Mouse (Mus musculus) liver, embryonic 16.5 days (tissue): ENCODE measurements around the gene E030018B13Rik. TPM values are rescaled to one million over a fixed set of nuclear protein-coding genes. Genes with fewer than 3 reads are reported as not detected.

Experiments used
- ATAC-seq: fragments of 200-750 bp; cut with Nextera tagmentation; 2 replicates; pipeline ENCODE4 v1.8.0; 2017; ENCODE audit warnings: low read depth, mild to moderate bottlenecking, moderate number of reproducible peaks, moderate library complexity
- H3K27ac ChIP-seq: fragments of 300-500 bp; sonication (generic); 2 replicates; pipeline ENCODE4 v1.5.1; 2014; ENCODE audit warnings: mild to moderate bottlenecking, low read length
- H3K27me3 ChIP-seq: fragments of 300-500 bp; sonication (generic); 2 replicates; pipeline ENCODE4 v1.6.1; 2014; ENCODE audit warnings: low read depth, low read length, mixed read lengths; ENCODE audit not compliant: control insufficient read depth, insufficient read depth
- H3K36me3 ChIP-seq: fragments of 300-500 bp; sonication (generic); 2 replicates; pipeline ENCODE4 v1.6.1; 2014; ENCODE audit warnings: mild to moderate bottlenecking; ENCODE audit not compliant: control insufficient read depth, insufficient read depth
- H3K4me1 ChIP-seq: fragments of 300-500 bp; sonication (generic); 2 replicates; pipeline ENCODE4 v1.6.1; 2014; ENCODE audit warnings: low read depth, low read length, mixed read lengths; ENCODE audit not compliant: control insufficient read depth
- H3K4me2 ChIP-seq: fragments of 300-500 bp; sonication (generic); 2 replicates; pipeline ENCODE4 v1.6.1; 2014; ENCODE audit warnings: low read depth, low read length, mixed read lengths
- H3K4me3 ChIP-seq: fragments of 300-500 bp; sonication (generic); 2 replicates; pipeline ENCODE4 v1.5.1; 2014; ENCODE audit warnings: low read depth, mild to moderate bottlenecking, low read length
- H3K9ac ChIP-seq: fragments of 300-500 bp; sonication (generic); 2 replicates; pipeline ENCODE4 v1.6.1; 2014; ENCODE audit warnings: low read depth, low read length
- H3K9me3 ChIP-seq: fragments of 300-500 bp; sonication (generic); replicated peaks from 2 replicates; pipeline ENCODE4 v1.6.1; 2016; ENCODE audit warnings: low read length; ENCODE audit not compliant: control insufficient read depth
- WGBS: fragments of 180-500 bp; shearing (Covaris S2); extraction: QIAGEN DNeasy Blood & Tissue Kit; methylation state at CpG from one replicate; pipeline ENCODE4 v1.1.7; 2014; ENCODE audit not compliant: insufficient replicate concordance; 5-methylcytosine and 5-hydroxymethylcytosine counted together
- polyA plus RNA-seq: library from polyadenylated mRNA; unstranded; fragments of >200 nt; fragmentation: Nextera tagmentation; extraction: Ambion mirVana; gene quantifications from 2 replicates; pipeline ENCODE4 v1.2.1, GENCODE M21; 2015

Gene E030018B13Rik
- polyA plus RNA-seq, 1 experiment from 2014 or later, result not detected

DNA sequence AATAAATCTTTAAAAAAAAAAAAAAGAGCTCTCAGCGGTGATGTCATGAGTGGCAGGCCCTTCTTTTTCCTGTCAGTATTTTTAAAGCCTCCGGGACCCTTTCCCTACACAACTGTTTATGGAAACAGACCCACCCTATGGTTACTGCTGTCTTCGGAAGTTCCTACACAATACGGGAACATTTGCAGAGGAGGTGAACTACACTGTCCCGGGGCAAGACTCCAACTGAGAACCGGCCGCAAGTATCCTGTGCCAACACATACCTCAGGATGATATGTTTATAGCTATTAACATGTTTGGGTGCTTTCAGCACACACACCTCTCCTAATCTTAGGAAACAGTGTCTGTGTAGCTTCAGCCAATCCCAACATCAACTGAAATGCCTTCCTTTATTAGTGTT is 31.6 kb upstream of the E030018B13Rik start:
- Histone ChIP-seq H3K4me1 (no peaks in the 10 kb centered on the region), H3K27me3 (no peaks in the 10 kb centered on the region), H3K36me3 (peaks cover 2% of the 10 kb centered on the region; the same call in 1 of the 2 replicates), H3K9ac (no peak overlapping the region), H3K4me2 (no peak overlapping the region), H3K4me3 (no peak overlapping the region), H3K27ac (no peak overlapping the region), H3K9me3 (no peaks in the 10 kb centered on the region)
- 79% methylated on average over 7 of the region's 7 CpGs for WGBS
- no peak for ATAC-seq

DNA sequence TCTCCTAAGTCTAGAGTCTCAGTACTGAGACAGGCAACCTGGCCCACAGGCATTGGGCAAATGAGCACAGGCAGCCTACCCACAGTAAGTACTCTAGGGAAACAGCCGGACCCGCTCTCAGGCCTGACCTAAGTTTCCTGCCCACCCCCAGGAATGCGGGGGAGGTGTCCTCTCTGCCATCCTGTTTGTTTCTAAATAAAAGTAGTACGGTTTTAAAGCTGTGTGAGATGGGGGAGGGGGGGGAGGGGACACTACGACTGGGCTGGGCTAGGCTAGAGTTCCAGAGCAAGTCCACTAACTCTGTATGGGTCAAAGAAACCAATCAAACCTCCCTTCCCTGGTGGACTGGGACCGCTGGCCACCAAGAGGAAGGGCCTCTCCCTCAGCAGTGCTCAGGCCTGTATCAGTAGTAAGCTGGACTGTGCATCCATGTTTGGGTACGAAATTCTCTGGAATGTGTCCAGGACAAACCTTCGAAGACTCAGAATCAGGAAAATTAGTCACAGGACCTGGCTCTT is 29.6 kb upstream of the E030018B13Rik start:
- H3K27ac ChIP-seq, result no peak overlapping the region
- no peak overlapping the region for H3K4me3 ChIP-seq
- no peak overlapping the region for H3K4me2 ChIP-seq
- ATAC-seq, result peak; percentile 27; the same call in 1 of the 2 replicates
- no peak overlapping the region for H3K9ac ChIP-seq
- WGBS, result 57% methylated on average over 8 of the region's 8 CpGs
- H3K36me3 ChIP-seq, result peaks cover 6% of the 10 kb centered on the region; the same call in 1 of the 2 replicates
- no peaks in the 10 kb centered on the region for H3K4me1 ChIP-seq
- H3K9me3 ChIP-seq, result no peaks in the 10 kb centered on the region
- no peaks in the 10 kb centered on the region for H3K27me3 ChIP-seq

DNA sequence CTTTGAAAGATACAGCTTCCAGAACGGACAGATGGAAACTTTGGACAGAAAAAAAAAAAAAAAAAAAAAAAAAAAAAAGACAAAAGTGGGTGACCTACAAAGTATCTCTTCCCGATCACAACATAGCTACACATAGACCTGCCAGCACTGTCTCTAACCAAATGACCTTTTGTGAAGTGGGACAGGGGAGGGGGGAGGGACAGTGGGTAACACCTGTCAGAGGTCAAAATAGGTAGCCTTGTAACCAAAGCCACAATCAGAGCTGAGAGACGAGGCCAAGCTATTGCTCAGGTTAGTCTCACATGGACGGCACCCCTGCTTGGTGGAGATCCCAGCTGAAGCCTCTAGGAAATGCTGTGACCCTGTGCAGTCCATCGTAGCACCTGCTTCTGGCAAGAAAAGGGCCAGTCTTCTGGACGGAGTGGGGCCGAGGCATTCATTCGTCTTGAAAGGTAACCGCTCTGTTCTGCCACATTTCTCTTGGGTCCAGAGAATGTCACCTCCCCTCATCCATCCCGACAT is 29.0 kb upstream of the E030018B13Rik start:
- Histone ChIP-seq H3K4me1 (no peaks in the 10 kb centered on the region), H3K4me2 (no peak overlapping the region), H3K27me3 (no peaks in the 10 kb centered on the region), H3K27ac (no peak overlapping the region), H3K4me3 (no peak overlapping the region), H3K9me3 (no peaks in the 10 kb centered on the region), H3K9ac (no peak overlapping the region), H3K36me3 (peaks cover 6% of the 10 kb centered on the region; the same call in 1 of the 2 replicates)
- ATAC-seq, result no peak
- WGBS, result 76% methylated on average over 10 of the region's 10 CpGs

DNA sequence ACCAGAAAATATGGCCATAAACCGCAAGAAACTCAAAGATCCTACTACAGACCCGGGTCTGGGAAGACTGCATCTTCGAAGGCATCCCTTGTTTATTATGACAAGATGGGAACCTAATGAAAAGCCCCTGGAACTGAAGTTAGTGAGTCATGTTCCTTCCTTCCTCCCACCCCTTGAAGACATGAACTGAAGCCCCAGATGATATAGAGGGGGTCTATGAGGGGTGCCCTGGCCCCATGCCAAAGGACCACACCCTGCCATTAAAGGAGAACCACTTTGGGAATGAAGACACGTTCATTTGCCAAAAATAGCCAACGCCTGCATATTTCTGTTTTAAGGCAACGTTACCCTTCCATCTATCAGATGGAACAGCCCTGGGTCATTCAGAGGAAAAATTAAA is 28.0 kb upstream of the E030018B13Rik start:
- Histone ChIP-seq H3K27me3 (no peaks in the 10 kb centered on the region), H3K36me3 (peaks cover 6% of the 10 kb centered on the region; the same call in 1 of the 2 replicates), H3K4me2 (no peak overlapping the region), H3K9me3 (no peaks in the 10 kb centered on the region), H3K27ac (no peak overlapping the region), H3K4me1 (no peaks in the 10 kb centered on the region), H3K4me3 (no peak overlapping the region), H3K9ac (no peak overlapping the region)
- 72% methylated on average over 6 of the region's 6 CpGs for WGBS
- ATAC-seq, result no peak

DNA sequence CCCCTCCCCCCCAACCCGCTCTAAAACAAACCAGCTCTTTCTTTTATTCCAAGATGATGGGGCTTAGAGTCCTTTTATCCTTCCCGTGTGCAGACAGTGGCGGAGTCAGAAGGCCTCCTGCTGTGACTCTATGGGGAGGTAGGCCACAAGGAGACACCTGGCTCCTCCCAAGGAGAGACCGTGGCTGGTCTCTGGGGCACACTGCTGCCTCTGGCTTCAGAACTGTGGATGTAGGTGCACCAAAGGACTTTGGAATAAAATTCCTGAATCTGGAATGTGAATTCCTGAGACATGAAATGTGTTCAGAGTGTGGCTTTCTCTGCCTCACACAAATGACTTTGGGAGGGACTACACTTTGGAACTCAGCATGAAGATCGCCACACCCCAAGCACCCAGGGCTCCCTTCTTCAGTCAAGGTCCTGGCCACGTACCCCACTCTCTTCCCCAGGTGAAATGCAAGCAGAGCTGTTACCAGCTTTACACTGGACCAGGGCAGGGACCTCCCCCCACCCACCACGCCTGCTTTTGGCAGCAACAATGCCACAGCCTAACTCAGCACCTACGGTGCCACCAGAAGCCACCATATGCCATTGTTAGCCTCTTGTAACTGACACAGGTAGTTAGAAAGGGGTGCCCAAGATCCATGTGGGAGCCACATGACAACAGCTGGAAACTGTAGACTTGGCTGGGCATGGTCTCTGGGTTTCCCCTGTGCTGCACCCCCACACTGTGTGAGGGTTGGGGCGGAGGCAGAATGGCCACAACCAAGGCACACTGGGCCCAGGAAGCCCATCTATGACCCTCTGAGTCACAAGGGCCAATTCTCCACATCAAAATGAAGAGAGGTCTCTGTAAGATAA is 27.3 kb upstream of the E030018B13Rik start:
- WGBS, result 81% methylated on average over 9 of the region's 9 CpGs
- no peak for ATAC-seq
- H3K27me3 ChIP-seq, result no peaks in the 10 kb centered on the region

DNA sequence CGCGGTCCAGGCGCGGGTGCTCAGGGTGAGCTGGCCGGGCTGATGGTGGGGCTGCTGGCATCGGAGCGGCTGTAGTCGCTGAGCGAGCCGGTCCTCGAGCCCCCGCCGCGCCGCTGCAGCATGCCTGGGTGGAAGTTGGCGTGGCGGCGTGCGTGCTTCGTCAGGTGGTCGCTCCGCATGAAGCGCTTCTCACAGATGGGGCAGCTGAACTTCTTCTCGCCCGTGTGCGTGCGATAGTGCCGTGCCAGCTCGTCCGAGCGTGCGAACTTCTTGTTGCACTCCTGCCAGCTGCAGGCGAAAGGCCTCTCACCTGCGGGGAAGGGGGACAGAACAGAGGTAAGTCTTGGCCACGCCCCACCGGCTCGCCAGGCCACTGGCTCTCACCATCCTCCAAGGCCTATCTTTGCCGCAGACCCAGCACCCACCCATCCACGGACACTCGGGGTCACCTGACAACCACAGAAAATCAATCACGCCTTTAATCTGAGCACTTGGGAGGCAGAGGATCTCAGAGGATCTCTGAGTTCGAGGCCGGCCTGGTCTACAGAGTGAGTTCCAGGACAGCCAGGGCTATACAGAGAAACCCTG is 25.1 kb upstream of the E030018B13Rik start:
- no peaks in the 10 kb centered on the region for H3K9me3 ChIP-seq
- H3K4me1 ChIP-seq, result peaks cover 19% of the 10 kb centered on the region
- no peaks in the 10 kb centered on the region for H3K27me3 ChIP-seq
- no peak overlapping the region for H3K27ac ChIP-seq
- H3K9ac ChIP-seq, result no peak overlapping the region
- peaks cover 6% of the 10 kb centered on the region; the same call in 1 of the 2 replicates for H3K36me3 ChIP-seq
- H3K4me3 ChIP-seq, result no peak overlapping the region
- H3K4me2 ChIP-seq, result no peak overlapping the region
- 82% methylated on average over 43 of the region's 43 CpGs for WGBS
- ATAC-seq, result no peak

More for the DNA sequence above, 27.3 kb upstream of the E030018B13Rik start:
- peaks cover 6% of the 10 kb centered on the region; the same call in 1 of the 2 replicates for H3K36me3 ChIP-seq
- H3K4me1 ChIP-seq, result no peaks in the 10 kb centered on the region
- no peak overlapping the region for H3K27ac ChIP-seq
- H3K9ac ChIP-seq, result no peak overlapping the region
- H3K4me2 ChIP-seq, result no peak overlapping the region
- H3K9me3 ChIP-seq, result no peaks in the 10 kb centered on the region
- H3K4me3 ChIP-seq, result no peak overlapping the region

DNA sequence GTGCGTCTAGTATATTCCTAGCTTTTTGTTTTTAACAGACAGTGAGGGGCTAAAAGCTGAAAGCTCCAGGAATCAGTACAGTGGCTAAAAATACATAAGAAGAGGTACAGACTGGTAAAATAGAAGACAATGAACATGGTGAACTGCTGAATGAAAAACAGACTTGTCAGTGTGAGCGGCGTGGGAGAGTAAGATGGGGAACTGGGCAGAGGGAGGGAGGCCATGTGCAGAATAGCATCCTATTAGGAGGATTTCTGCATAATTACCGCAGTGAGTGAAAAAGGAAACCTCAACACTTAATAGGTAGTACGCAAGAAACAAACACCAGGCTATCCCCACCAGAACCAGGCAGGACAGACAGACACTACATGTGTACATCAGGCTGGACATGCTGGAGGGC is 23.5 kb upstream of the E030018B13Rik start:
- no peaks in the 10 kb centered on the region for H3K27me3 ChIP-seq
- H3K9ac ChIP-seq, result no peak overlapping the region
- no peaks in the 10 kb centered on the region for H3K9me3 ChIP-seq
- H3K27ac ChIP-seq, result no peak overlapping the region
- H3K36me3 ChIP-seq, result peaks cover 6% of the 10 kb centered on the region; the same call in 1 of the 2 replicates
- 90% methylated on average over 5 of the region's 5 CpGs for WGBS
- no peak overlapping the region for H3K4me3 ChIP-seq
- no peak for ATAC-seq
- no peak overlapping the region for H3K4me2 ChIP-seq
- peaks cover 35% of the 10 kb centered on the region for H3K4me1 ChIP-seq

DNA sequence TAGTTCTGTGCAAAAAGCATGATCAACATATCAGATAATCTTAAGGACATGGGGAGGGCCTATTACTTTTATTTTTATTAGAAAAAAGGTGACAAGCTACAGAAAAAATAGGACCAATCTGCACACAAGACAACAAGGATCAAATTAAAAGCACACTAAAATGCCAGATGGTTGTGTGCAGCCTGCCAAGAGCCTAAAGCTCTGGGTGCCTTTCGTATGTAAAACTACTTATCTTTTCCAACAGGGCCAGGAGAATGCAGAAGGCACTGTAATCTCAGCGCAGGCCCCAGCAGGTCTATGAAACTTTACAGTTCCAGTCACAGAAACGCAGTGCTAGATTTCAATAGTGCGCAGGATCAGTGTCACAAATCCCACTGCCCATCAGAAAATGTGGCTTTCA is 22.9 kb upstream of the E030018B13Rik start:
- H3K4me3 ChIP-seq, result no peak overlapping the region
- H3K4me2 ChIP-seq, result no peak overlapping the region
- H3K4me1 ChIP-seq, result peaks cover 39% of the 10 kb centered on the region
- WGBS, result 55% methylated on average over 4 of the region's 4 CpGs
- H3K27ac ChIP-seq, result no peak overlapping the region
- no peaks in the 10 kb centered on the region for H3K9me3 ChIP-seq
- H3K36me3 ChIP-seq, result peaks cover 6% of the 10 kb centered on the region; the same call in 1 of the 2 replicates
- H3K27me3 ChIP-seq, result no peaks in the 10 kb centered on the region; the same call in 1 of the 2 replicates
- no peak for ATAC-seq
- no peak overlapping the region for H3K9ac ChIP-seq
